Mouse (Mus musculus): ENCODE data around the gene Mblac2. TPM values are rescaled to one million over a fixed set of nuclear protein-coding genes. Genes with fewer than 3 reads are reported as not detected.

Gene Mblac2
- total RNA-seq (2021), result 10 to 100 TPM; 19.5 to 21.7 TPM
- long read RNA-seq, experiment 1, transcript Mblac2-201 (2 exons, 3,957 nt), result major isoform, 19 of 21 reads
- long read RNA-seq, experiment 1, partial matches to known transcripts, result 2 of 21 reads
- long read RNA-seq, experiment 1, other reads (novel, unspliced or antisense), result 0 of 21 reads
- long read RNA-seq, experiment 2, transcript Mblac2-201 (2 exons, 3,957 nt), result major isoform, 7 of 9 reads
- long read RNA-seq, experiment 2, partial matches to known transcripts, result 1 of 9 reads
- long read RNA-seq, experiment 2, other reads (novel, unspliced or antisense), result 0 of 9 reads

DNA sequence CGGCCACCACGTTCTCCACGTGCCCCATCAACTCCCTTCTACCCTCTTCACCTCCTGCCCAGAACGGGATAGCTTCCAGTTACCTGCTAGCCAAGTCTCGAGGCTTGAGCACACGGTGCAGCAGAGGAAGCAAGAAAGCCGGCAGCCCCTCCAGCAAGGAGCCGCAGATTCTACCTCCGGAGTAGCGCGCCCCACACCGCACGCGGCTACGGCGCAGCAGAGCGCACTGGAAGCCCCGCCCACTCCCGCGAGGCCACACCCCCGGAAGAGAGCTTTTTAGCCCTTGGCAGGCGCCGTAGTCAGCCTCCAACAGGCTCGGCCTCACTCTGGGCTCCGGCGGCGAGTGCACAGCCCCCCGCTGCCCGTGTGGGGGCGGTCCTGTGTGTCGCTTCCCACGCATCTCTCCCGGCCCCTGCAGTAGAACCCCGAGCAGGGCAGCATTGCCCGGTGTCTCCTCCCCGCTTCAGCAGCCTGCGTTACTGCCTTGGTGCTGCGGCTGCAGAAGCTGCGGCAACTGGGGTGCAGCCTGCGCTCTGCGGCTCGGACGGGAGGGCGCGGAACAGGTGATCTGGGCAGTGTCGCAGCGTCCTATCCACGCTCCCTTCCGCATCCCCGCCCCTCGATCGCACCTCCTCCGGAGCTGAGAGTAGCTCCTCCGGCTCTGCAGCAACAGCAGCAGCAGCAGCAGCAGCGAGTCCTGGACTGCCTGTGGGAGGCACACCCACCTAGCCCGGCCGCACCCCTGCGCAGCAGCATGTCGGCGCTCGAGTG, at the start of gene Mblac2, which contains the start of gene Polr3g:
Gene Mblac2, plus strand, starts transcription at position 567 of the 771 bp plus-strand sequence.
Gene Polr3g, minus strand, starts transcription at position 239 of the 771 bp plus-strand sequence.
- H3K27ac ChIP-seq, result peak within 1 kb of the TSS; percentile 98
- DNase-seq (ENCODE audit: extremely low spot score in 1 of 2, low spot score in 2 of 2), result peak; percentile 95 to 98
- peak; percentile 13 for TF ChIP-seq CTCF (IDR thresholded peaks at IDR 0.05)
- intact Hi-C loops (cut with DNase I), result loop anchor here (5.0 kb wide), 1 partner anchor 51 kb away; no protein-coding TSS in a partner anchor
- H3K4me3 ChIP-seq, result peak within 1 kb of the TSS; percentile 87

DNA sequence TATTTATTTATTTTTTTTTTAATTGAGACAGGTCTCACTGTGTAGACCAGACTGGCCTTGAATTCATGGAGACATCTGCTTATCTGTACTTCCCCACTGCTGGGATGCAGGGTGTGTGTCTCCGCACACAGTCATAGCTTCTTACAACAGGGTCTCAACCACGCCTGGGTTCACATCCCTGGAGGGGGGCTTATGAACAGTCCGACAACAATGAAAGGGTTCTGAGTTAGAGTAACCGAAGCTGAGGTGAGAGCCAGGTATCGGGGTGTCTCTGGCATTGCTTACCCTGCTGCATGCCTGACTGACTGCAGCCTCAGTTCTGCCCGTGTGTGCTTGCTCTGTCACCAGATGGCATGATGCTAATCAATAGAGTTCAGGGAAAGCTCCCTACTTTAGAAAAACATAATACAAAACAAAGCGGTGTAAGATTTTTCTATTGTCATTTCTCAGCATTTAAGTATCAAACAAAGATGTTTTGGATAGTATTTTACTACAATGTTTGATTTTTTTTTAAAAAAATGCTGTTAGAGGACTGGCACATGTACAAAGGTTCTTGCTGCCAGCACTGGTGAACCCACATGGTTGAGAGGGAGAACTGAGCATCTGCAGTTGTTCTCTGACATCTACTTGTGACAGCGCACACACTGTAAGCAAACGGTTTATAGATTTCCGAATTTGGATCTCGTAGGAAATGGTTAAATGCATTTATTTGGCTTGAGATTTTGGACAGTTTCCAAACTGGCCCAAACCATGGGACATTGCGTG, 47.4 kb upstream of the Mblac2 start:
- no peak for DNase-seq (ENCODE audit: extremely low spot score in 1 of 2, low spot score in 2 of 2)
- no peak for TF ChIP-seq CTCF (IDR thresholded peaks at IDR 0.05)
- H3K27ac ChIP-seq, result no peak overlapping the region
- intact Hi-C loops (cut with DNase I), result no loop called here
- H3K4me3 ChIP-seq, result no peak overlapping the region

DNA sequence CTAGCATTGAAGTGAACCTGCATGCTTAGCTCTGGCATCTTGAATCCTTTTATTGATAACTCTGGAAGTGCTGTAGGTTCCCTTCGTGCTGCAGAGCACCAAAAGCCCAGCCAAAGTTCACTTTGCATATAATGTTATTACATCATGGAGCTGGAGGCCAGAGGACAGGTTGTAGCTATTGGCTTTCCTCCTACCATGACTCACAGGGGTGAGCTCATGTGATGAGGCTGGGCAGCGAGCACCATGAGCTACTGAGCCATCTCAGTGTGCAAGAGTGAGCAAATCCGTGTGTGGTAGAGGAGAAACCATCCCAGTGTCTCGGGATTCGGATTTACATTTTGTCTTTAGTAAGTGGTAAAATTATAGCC, 46.8 kb upstream of the Mblac2 start:
- DNase-seq (ENCODE audit: extremely low spot score in 1 of 2, low spot score in 2 of 2), result no peak
- H3K4me3 ChIP-seq, result no peak overlapping the region
- H3K27ac ChIP-seq, result no peak overlapping the region
- intact Hi-C loops (cut with DNase I), result no loop called here
- no peak for TF ChIP-seq CTCF (IDR thresholded peaks at IDR 0.05)

DNA sequence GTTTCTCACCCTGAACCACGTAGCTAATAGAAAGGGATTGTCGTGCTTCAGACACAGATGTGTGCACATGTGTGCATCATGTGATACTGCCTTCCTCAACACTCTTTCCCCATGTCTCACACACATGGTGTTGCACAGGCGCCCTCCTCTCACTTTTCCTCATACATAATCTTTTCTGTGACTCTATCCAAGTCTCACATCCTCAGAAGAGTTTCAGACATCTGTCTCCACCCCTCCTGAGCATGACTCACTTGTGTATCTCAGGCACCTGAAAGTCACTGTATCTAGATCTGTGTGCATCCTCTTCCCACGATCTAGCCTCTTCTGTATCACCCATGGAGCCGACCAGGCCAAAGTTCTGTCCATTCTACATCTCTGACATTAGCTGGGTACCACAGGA, 43.4 kb upstream of the Mblac2 start:
- H3K27ac ChIP-seq, result no peak overlapping the region
- H3K4me3 ChIP-seq, result no peak overlapping the region
- intact Hi-C loops (cut with DNase I), result no loop called here
- no peak for TF ChIP-seq CTCF (IDR thresholded peaks at IDR 0.05)
- no peak for DNase-seq (ENCODE audit: extremely low spot score in 1 of 2, low spot score in 2 of 2)

DNA sequence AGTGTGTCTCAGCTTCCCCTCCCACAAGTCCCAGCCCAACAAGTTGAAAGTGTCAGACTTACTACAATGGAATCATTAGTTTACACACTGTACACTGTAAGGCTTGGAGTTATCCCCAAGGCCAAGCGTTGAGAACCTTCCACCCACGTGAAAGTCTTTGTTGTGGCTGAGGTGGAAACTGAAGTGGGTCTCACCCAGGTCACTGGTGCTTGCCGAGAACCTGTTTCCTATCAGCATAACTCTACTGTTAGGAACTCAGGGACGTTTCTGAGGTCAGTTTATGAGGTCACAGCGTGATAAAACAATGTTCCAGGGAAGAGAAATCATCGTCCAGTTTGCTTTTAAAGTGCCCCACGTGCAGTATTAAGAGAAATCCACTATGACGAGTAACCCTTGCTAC, 35.8 kb upstream of the Mblac2 start:
- DNase-seq (ENCODE audit: extremely low spot score in 1 of 2, low spot score in 2 of 2), result no peak
- no peak overlapping the region for H3K27ac ChIP-seq
- intact Hi-C loops (cut with DNase I), result no loop called here
- no peak for TF ChIP-seq CTCF (IDR thresholded peaks at IDR 0.05)
- H3K4me3 ChIP-seq, result no peak overlapping the region

DNA sequence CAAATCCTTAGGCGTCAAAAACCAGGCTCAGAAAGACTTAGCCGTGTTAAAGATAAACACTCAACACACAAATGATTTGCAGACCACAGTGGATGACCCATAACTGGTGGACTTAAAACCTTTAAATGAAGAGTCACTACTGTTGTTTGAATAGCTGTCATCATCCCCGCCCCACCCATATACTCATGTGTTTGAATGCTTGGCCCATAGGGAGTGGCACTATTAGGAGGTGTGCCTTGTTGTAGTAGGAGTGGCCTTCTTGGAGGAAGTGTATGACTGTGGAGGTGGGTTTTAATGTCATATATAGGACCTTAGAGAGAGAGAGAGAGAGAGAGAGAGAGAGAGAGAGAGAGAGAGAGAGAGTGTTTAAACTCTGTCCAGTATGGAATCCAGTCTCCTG, 28.0 kb upstream of the Mblac2 start:
- no peak for DNase-seq (ENCODE audit: extremely low spot score in 1 of 2, low spot score in 2 of 2)
- Histone ChIP-seq H3K27ac (no peak overlapping the region), H3K4me3 (no peak overlapping the region)
- no peak for TF ChIP-seq CTCF (IDR thresholded peaks at IDR 0.05)
- intact Hi-C loops (cut with DNase I), result no loop called here

DNA sequence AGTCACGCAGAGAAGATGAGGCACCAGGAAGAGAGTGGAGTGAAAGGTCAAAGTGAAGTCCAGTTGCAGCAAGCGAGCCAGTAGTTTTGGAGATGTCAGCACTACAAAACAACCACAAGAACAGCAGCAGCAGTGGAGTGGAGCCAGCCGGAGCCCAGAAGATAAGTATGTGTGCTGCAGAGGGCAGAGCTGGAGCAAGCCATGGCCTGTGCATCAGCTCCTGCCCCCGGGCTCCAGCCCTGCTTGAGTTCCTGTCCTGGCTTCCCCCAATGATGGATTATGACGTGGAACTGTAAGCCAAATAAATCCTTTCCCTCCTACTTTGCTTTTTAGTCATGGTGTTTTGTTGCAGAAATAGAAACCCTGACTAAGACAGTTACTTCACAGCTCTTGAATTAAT, 26.9 kb upstream of the Mblac2 start:
- no peak for TF ChIP-seq CTCF (IDR thresholded peaks at IDR 0.05)
- no peak overlapping the region for H3K27ac ChIP-seq
- intact Hi-C loops (cut with DNase I), result no loop called here
- no peak overlapping the region for H3K4me3 ChIP-seq
- no peak for DNase-seq (ENCODE audit: extremely low spot score in 1 of 2, low spot score in 2 of 2)

DNA sequence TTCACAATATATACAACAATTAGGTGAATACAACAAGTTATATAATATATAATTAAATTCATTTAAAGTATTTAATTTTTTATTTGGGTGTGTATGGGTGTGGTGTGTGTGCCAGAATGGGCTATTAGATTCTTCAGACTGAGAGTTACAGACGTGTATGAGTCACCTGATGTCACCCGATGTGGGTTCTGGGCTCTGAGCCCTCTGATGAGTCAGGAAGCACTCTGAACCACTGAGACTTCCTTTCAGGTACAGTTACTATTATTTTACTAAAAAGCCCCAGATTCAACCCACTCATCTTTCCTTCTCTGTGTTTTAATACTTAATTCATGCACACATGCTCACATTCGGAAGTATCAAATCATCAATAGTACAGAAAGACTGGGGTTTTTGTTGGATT, 26.3 kb upstream of the Mblac2 start:
- TF ChIP-seq CTCF (IDR thresholded peaks at IDR 0.05), result no peak
- DNase-seq (ENCODE audit: extremely low spot score in 1 of 2, low spot score in 2 of 2), result no peak
- intact Hi-C loops (cut with DNase I), result no loop called here

DNA sequence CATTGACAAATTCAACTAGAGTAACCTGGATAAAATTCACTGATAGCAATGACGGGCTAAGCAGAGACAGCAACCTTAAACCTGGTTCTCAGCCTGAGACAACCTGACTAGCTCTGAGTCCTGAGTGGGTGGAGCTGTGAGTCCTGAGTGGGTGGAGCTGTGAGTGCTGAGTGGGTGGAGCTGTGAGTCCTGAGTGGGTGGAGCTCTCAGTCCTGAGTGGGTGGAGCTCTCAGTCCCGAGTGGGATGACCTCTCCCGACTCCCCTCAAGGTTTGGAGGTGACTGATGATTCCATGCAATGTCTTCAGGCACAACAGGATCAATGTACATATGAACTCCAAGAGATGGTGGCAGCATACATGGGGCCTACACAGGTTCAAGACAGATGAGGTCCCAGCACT, 21.6 kb upstream of the Mblac2 start:
- no peak for DNase-seq (ENCODE audit: extremely low spot score in 1 of 2, low spot score in 2 of 2)
- H3K27ac ChIP-seq, result no peak overlapping the region
- H3K4me3 ChIP-seq, result no peak overlapping the region
- no peak for TF ChIP-seq CTCF (IDR thresholded peaks at IDR 0.05)
- intact Hi-C loops (cut with DNase I), result no loop called here

More for the DNA sequence above, 26.3 kb upstream of the Mblac2 start:
- no peak overlapping the region for H3K27ac ChIP-seq
- H3K4me3 ChIP-seq, result no peak overlapping the region

DNA sequence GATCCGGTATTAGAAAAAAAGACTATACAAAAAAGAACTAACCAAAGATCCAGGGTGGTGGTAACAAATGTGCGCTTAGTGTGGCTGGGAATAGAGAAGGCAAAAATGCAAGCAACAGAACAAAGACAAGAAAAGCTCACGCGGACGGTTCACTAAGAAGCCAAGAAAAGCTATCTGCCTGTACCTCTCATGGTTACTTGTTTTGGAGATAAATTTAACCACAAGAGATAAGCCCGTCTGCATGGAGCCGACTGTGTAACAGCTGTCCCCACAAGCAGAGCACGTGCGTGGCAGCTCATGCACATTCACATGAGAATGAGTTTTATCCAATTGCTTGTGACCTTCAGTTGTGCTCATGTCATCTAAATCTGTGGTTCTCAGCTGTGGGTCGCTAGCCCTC, 20.7 kb upstream of the Mblac2 start:
- H3K27ac ChIP-seq, result no peak overlapping the region
- no peak for DNase-seq (ENCODE audit: extremely low spot score in 1 of 2, low spot score in 2 of 2)
- no peak overlapping the region for H3K4me3 ChIP-seq
- TF ChIP-seq CTCF (IDR thresholded peaks at IDR 0.05), result no peak
- intact Hi-C loops (cut with DNase I), result no loop called here

DNA sequence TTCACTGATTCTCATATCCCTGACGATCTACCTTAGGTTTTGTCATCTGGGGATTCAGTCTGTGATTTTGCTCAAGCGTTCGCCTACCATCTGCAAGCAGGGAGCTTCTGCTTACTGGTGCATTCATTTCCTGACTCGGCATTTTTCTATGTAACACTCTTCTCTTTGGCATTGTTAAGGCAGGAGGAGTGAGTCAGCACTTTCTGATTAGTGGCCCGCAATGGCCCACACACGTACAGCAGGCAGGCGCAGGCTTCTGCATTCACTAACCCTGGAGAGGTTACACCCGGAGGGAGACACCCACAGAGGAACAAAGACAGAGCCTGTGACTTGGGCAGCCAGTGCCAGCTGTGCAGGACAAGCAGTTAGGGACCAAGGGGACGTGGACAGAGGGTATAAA, 19.5 kb upstream of the Mblac2 start:
- intact Hi-C loops (cut with DNase I), result no loop called here
- Histone ChIP-seq H3K4me3 (no peak overlapping the region), H3K27ac (no peak overlapping the region)
- no peak for TF ChIP-seq CTCF (IDR thresholded peaks at IDR 0.05)
- peak in 1 of 2 experiments; percentile 12 for DNase-seq (ENCODE audit: extremely low spot score in 1 of 2, low spot score in 2 of 2)

DNA sequence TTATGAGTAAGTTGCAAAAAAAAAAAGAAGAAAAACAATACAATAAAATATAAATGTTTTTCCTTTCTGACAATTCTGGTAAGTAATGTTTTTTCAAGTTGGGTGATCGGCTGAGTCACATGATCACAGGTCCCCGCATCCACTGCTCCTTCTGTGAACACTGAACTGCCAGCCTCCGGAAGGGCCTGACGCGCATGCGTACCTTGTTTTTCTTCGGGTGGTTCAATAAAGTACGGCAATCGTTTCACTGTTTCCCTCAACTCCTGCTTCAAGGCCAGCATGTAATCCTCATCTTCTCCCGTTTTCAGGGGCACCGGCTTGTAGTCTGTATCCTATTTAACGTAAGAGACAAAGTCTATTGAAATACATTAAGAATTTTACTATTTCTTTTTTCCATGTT, 16.7 kb upstream of the Mblac2 start:
- intact Hi-C loops (cut with DNase I), result no loop called here
- H3K4me3 ChIP-seq, result no peak overlapping the region
- H3K27ac ChIP-seq, result no peak overlapping the region
- no peak for TF ChIP-seq CTCF (IDR thresholded peaks at IDR 0.05)
- DNase-seq (ENCODE audit: extremely low spot score in 1 of 2, low spot score in 2 of 2), result no peak
